Mouse (Mus musculus): ENCODE data around the gene Zfp819.

DNA sequence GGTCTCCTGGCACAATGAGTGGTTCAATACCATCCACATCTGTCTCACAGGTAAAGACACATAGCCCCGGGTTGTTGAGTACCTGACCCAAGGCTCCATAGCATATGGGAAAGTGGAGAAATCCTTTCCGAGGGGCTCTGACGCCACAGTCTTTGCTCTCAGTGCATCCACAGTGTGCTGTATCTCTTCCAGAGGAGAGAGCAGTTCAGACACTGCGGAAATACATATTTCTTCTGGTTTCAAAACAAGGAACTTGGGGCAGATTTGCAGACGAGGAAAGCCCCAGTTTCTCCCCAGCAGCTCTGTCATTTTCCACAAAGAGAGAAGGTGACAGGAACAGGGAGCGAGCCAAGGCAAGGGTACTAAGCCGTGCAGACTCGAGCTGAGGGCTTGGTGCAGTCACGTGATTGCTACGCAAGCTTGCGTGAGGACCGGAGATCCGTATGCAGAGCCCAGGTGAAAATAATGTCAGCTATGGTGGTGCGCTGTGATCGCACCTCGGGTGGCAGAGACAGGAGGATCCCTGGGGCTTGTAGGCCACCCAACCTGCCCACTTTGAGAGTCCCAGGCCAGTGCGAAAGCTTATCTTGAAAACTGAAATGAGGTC lies 36.2 kb downstream of the Zfp819 start:
- TF ChIP-seq EP300 (IDR thresholded peaks at IDR 0.05; ENCODE audit: insufficient read depth, low read depth, low read length) (no peak), POLR2A (IDR thresholded peaks at IDR 0.05; ENCODE audit: insufficient read depth, low read depth, low read length) (no peak)
